Mouse (Mus musculus): ENCODE data around the gene Sfxn2. TPM values are rescaled to one million over a fixed set of nuclear protein-coding genes. Genes with fewer than 3 reads are reported as not detected.

Gene Sfxn2
- total RNA-seq, 2 experiments from 2014 or later: 2.2 to 3.8 TPM

GRCm38 (mm10) chr19:46625519-46625918 lies 52.4 kb downstream of the Sfxn2 start:
- no peak for DNase-seq (ENCODE audit: low spot score)

- DNase-seq (ENCODE audit: low spot score): no peak
Observed at GRCm38 (mm10) chr19:46628403-46628802, 55.2 kb downstream of the Sfxn2 start.

GRCm38 (mm10) chr19:46629807-46630206 lies 56.6 kb downstream of the Sfxn2 start:
- no peak for DNase-seq (ENCODE audit: low spot score)

GRCm38 (mm10) chr19:46631637-46632036 lies 58.5 kb downstream of the Sfxn2 start:
- DNase-seq (ENCODE audit: low spot score): no peak

GRCm38 (mm10) chr19:46635766-46636165 lies 62.6 kb downstream of the Sfxn2 start:
- DNase-seq (ENCODE audit: low spot score): no peak

- DNase-seq (ENCODE audit: low spot score): no peak
Observed at GRCm38 (mm10) chr19:46637598-46637997, 64.4 kb downstream of the Sfxn2 start.

GRCm38 (mm10) chr19:46639053-46639452 lies 65.9 kb downstream of the Sfxn2 start:
- no peak for DNase-seq (ENCODE audit: low spot score)

- DNase-seq (ENCODE audit: low spot score): no peak
Observed at GRCm38 (mm10) chr19:46639496-46639895, 66.3 kb downstream of the Sfxn2 start.

GRCm38 (mm10) chr19:46640780-46641179 lies 67.6 kb downstream of the Sfxn2 start:
- DNase-seq (ENCODE audit: low spot score): no peak

GRCm38 (mm10) chr19:46641420-46642085 lies 68.4 kb downstream of the Sfxn2 start:
- DNase-seq (ENCODE audit: low spot score): peak; percentile 80

- peak; percentile 64 for DNase-seq (ENCODE audit: low spot score)
Observed at GRCm38 (mm10) chr19:46642136-46642753, 69.1 kb downstream of the Sfxn2 start.

- DNase-seq (ENCODE audit: low spot score): peak; percentile 71
Observed at GRCm38 (mm10) chr19:46643236-46643635, 70.1 kb downstream of the Sfxn2 start.

GRCm38 (mm10) chr19:46644343-46644792 lies 71.2 kb downstream of the Sfxn2 start:
- no peak for DNase-seq (ENCODE audit: low spot score)

- peak; percentile 73 for DNase-seq (ENCODE audit: low spot score)
Observed at GRCm38 (mm10) chr19:46644793-46645602, 71.8 kb downstream of the Sfxn2 start.

- peak; percentile 72 for DNase-seq (ENCODE audit: low spot score)
Observed at GRCm38 (mm10) chr19:46646041-46646481, 72.9 kb downstream of the Sfxn2 start.

- DNase-seq (ENCODE audit: low spot score): peak; percentile 48
Observed at GRCm38 (mm10) chr19:46647254-46647653, 74.1 kb downstream of the Sfxn2 start.

Other genes starting within 250 kb of the Sfxn2 start
- gene Psd, start 246.2 kb upstream of the Sfxn2 start, total RNA-seq (2021): under 1 TPM; 0.09 to 0.11 TPM
- gene Fbxl15, start 245.2 kb upstream of the Sfxn2 start, total RNA-seq (2021): 1 to 10 TPM; 3.5 to 3.9 TPM
- 10 to 100 TPM; 59.8 to 65.7 TPM for gene Cuedc2, start 234.7 kb upstream of the Sfxn2 start, total RNA-seq (2021)
- 1 to 10 TPM; 1.6 to 1.9 TPM for gene Mfsd13a, start 232.2 kb upstream of the Sfxn2 start, total RNA-seq (2021)
- gene 2310034G01Rik, start 223.1 kb upstream of the Sfxn2 start, total RNA-seq (2021): under 1 TPM; 0.27 to 0.43 TPM
- gene Actr1a, start 177.6 kb upstream of the Sfxn2 start, total RNA-seq (2021): 10 to 100 TPM; 51.8 to 57.1 TPM
- 1 to 10 TPM; 5.0 to 5.4 TPM for gene Sufu, start 176.5 kb upstream of the Sfxn2 start, total RNA-seq (2021)
- gene Trim8, start 71.7 kb upstream of the Sfxn2 start, total RNA-seq (2021): 10 to 100 TPM; 17.6 to 22.5 TPM
- 10 to 100 TPM; 79.9 to 86.2 TPM for gene Arl3, start 167 bp upstream of the Sfxn2 start, total RNA-seq (2021)
- gene Wbp1l, start 25.7 kb downstream of the Sfxn2 start, total RNA-seq (2021): 100 to 1,000 TPM in 1 of 2 experiments, 10 to 100 TPM in 1; 66.2 to 116 TPM
- gene Cyp17a1, start 99.8 kb downstream of the Sfxn2 start, total RNA-seq (2021): not detected
- gene Borcs7, start 116.5 kb downstream of the Sfxn2 start, total RNA-seq (2021): 10 to 100 TPM; 12.3 to 12.6 TPM
- 10 to 100 TPM; 89.3 to 93.6 TPM for gene As3mt, start 134.1 kb downstream of the Sfxn2 start, total RNA-seq (2021)
- 1 to 10 TPM; 3.2 TPM for gene Cnnm2, start 188.2 kb downstream of the Sfxn2 start, total RNA-seq (2021)

Measured in gastrocnemius, adult 18-20 months (tissue).